Mouse (Mus musculus): ENCODE data around the gene Spata25.
"Not testable (repeated sequence)": the region's sequence is repeated elsewhere in the genome, so short reads cannot be mapped to it uniquely, and the experiment has no call there.

Gene Spata25

DNA sequence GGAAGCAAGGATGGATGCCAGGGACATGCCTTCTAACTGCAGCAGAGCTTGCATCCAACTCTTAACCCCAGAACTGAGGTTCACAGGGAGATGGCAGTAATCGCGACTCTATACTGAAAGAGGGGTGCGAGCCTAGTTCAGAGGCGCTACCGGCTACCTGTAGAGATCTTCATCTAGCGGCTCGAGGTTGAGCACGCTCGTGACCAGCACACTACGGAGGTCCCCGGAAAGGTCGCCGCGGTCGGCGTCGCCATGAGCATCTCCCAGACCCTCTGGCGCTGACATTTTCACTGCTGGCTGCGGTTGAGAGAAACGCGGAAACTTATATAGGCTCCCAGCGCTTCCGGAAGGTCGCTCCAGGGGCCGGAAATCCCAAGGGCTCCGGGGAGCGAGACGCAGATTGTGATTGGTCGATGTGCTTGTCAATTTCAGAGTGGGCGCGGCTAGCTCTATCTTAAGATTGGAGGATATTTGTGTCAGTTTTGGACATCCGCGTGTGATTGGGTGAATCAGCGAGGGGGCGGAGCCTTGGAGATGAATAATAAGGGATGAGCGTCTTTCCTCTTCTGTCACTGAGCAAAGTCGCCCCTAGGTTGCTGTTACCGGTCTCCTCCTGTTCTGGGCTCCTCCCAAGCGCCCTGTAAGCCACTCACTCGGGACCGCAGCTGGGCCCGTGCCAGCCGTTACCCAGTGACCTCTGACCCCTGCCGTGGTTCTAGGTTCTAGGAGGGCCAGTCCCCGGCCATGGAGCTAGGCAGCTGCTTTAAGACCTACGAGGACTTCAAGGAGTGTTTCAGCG, 23.6 kb downstream of the Spata25 start, which contains the start of the genes Acot8 and Zswim3:
TSS of gene Acot8 (minus strand) at position 350 of the 799 bp plus-strand sequence.
TSS of gene Zswim3 (plus strand) at position 566 of the 799 bp plus-strand sequence.
- peak; percentile 98 for DNase-seq

DNA sequence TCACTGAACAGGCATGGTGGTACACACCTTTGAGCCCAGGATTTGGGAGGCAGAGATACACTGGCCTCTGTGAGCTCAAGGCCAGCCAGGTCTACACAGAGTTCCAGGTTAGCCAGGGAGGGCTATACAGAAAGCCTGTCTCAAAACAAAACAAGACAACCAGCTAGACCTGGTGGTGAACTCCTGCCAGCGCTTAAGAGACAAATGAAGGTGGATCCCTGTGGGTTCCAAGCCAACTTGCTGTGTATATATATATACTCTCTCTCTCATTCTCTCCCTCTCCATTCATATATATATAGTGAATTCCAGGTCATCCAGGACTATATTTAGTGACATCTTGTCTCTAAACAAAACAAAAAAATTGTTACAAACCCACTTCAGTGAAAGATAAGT, 24.4 kb downstream of the Spata25 start:
- DNase-seq = no peak

DNA sequence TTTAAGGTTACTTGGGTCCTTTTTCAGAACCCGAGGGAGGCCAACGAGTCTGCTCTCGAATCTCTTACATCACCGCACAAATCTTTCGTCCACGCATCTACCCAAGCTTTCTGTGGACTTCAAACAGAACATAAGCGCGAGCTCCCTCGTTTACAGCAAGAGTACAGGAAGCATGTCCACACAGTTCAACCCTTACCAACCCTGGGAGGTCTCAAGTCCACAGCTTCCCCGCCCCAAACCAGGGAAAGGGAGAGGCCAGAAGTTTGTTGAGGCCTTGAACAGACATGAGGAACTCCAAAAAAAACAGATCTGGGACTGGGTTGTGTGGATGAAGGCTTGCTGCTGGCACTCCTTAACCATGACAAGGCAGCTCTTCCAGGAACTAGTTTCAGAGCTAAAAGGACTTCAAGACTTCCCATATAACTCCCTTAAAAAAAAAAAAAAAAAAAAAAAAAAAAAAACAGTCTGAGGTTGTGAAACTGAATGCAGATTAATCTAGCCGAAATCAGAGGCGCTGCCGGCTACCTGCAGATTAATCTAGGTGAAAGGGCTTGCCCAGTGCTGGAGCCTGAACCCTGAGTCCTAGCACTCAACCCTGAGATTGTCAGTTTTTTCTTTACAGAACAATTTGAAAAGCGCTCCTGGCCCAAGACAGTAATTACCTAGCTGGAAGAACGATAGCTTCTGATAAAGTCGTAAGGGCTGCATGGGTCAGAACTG, 25.0 kb downstream of the Spata25 start:
- DNase-seq = no peak

DNA sequence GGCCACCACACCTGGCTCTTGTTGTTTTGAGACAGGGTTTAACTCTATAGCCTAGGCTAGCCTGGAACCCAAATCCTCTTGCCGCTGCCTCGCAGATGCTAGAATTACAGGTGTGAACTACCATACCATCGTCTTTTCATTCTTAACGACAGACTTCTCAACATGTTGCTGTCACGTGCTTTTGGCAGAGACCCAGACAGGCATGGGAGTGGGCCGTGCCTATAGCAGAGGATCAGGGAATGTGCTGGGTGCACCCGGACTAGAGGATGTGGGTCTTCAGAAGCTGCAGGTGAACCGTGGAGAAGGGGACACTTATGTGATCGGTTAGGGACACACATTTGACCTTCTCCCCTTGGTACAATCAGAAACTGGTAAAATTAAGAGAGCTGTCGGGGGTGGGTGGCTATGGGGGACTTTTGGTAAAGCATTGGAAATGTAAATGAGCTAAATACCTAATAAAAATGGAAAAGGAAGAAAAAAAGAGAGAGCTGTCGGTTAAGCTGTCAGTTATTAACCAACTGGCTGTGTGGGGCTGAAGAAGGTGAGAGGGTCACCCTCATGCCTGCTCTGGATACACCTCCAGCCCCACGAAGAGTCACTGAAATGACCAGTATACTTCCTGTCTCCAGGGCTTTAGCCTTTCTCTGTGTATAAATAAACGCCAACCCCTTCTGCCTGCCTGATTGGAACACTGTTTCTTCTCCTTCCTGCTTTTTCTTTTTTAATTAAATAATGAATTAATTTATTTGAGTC, 27.9 kb downstream of the Spata25 start:
- no peak for DNase-seq

DNA sequence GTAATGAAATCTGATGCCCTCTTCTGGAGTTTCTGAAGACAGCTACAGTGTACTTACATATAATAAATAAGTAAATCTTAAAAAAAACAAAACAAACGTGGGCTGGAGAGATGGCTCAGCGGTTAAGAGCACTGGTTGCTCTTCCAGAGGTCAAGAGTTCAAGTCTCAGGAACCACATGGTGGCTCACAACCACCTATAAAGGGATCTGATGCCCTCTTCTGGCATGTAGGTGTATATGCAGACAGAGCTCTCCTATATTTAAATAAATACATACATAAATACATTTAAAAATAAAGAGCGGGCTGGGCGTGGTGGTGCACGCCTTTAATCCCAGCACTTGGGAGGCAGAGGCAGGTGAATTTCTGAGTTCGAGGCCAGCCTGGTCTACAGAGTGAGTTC, 29.8 kb downstream of the Spata25 start:
- DNase-seq = not testable (repeated sequence)

DNA sequence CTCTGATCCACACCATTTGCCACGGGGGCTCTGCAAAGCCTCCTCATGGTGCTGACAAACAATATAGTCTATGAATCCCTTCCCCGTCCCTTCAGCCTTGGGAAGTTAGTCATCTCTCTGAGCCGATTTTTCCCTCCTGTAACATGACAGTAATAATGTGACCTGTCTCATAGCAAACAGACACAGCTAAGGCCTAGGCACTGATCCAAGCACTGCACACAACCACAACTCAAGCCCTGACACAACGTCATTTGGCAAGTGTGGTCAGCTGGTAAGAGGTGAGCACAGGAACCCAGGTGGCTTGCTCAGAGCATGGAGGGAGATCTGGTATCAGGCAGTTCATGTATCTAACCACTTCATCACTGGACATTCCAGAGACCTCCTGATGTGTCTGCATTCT, 32.5 kb downstream of the Spata25 start:
- no peak for DNase-seq

DNA sequence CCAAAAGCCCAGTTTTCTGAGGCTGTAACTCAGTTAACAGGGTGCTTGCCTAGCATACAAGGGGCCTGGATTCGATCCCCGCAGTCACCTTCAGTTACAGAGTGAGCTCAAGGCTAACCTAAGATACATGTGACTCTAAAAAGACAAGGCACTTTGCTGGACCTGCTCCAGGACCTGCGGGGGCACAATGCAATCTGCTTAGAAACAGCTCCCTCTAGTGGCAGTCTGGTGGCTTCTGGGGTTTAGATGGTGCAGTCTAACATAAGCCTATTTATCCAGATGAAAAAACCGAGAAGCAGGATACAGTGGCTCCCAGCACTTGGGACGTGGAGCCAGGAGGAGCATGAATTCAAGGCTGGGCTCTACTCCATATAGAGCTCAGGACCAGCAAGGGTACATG, 34.0 kb downstream of the Spata25 start:
- DNase-seq = peak; percentile 80

DNA sequence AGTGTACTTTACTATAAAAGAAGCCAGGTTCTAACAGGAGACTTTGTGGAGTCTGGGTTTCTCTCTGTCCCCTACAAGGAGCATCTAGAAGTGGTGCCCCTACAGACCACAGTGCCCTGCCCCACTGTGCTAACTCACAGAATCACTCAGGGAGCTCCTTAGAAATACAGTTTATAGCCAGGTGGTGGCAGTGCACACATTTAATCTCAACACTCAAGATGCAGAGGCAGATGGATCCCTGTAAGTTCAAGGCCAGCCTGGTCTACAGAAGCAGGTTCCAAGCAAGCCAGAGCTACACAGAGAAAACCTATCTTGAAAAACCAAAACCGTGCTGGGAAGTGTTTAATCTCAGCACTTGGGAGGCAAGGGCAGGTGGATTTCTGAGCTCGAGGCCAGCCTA, 34.6 kb downstream of the Spata25 start:
- DNase-seq = no peak

DNA sequence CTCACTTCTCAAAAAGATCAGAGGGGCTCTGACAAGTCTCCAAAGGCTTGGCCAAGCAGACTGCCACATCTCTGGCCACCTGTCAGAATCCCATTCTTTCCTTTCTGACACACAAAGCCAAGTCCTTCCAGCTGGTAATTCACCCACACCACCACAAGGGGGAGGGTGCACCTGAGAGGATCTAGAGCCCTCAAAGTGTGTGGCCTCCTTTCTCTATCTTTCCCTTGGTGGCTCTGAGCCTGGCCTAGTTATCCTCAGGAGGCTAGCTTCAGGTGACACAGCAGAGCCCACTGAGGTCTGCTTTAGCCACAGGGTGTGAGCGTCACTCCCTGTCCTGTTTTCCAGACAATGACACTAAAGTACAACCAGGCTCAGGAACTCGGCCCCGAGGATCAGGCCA, 35.1 kb downstream of the Spata25 start:
- peak; percentile 81 for DNase-seq

DNA sequence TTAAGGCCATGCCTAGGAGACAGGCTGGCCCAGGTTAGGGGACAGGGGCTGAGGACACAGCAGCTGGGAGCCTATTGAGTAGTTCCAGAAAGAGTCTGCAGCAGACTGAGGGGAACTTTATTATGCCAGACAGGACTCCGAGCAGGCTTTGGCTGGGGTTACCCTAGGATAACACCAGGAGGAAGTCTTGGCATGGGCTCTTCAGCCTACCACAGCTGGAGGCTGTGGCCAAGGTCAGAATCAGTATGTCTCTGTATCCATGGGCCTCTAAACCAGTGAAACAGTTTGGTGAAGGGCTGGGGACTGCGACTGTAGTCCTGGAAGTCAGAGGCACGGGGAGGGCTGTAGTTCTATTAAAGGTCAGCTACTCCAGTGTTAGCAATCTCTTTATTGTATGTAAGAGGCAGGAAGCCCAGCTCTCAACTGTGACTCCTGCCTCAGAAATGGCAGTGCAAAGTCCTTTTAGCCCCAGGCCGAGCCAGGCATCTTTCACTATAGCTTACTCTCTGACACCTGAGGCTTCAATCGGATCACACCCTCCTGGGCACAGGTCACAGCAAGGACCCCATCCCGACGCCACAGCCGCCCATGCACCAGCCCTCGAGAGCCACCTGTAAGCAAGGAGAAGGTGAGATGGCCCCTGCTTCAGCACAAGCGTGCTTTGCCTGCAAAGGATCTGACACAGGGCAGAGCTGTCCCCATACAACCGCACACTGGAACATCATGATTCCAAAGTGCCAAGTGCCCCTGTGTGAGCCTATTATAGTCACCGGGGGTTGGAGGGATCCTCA, 35.7 kb downstream of the Spata25 start:
- DNase-seq = no peak

DNA sequence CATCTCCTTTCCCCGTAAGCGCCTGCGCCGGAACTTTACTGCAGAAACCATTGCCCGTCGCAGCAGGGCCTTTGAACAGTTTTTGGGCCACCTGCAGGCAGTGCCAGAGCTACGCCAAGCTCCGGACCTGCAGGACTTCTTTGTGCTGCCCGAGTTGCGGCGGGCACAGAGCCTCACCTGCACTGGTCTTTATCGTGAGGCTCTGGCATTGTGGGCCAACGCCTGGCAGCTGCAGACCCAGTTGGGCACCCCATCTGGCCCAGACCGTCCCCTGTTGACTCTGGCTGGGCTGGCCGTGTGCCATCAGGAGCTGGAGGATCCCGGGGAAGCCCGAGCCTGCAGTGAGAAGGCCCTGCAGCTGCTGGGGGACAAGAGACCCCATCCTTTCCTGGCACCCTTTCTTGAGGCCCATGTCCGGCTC, 36.5 kb downstream of the Spata25 start:
- no peak for DNase-seq

DNA sequence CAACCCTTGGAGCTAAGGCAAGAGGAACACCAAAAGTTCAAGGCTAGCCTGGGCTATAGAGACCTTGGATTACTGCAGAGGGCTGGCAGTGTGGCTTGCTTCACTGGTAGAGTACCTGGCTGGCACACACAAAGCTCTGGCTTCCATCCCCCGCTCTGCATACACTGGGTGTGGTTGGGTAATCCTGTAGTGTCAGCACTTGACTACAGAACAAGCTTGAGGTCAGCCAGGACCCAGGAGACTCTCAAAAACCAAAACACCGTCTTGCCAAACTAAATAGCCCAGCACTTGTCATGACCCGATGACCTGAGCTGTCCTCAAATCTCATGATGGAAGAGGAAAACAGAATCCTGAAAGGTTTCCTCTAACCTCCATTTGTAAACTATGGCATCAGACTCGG, 37.9 kb downstream of the Spata25 start:
- DNase-seq = no peak

DNA sequence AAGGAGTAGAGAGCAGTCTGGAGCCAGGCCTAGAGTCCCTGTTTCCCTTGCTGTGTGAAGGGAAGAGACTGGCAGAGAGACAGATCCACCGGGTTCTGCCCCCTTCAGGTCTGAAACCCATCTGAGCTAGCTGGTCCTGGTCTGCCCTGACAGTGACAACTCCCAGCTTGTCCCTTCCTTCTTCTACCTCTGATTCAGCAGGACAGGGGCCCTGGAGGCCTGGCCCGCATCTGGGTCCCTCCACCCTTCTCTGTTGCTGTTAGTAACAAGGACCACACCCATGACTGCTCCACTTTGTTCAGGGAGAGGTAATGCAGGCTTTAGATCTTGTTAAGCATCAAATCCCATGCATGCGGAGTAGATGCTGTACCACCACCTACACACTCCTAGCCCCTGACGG, 39.9 kb downstream of the Spata25 start:
- no peak for DNase-seq

DNA sequence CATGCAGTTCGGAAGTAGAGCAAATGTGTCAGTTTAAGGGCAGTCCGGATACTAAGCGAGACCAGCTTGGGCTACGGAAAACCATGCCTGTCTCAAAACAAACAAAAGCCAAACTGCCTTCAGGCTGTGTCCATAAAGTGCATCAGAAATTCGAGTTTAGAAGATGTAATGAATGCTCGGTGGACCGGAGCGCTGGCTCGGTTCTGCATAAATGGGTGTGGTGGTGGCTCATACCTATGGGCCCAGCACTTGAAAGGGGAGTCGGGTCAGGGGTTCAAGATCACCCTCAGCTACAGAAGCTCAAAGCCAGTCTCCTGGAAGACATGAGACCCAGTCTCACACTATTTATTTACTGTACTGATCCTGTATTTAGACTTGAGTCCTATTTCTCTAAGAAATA, 40.6 kb downstream of the Spata25 start:
- no peak for DNase-seq

DNA sequence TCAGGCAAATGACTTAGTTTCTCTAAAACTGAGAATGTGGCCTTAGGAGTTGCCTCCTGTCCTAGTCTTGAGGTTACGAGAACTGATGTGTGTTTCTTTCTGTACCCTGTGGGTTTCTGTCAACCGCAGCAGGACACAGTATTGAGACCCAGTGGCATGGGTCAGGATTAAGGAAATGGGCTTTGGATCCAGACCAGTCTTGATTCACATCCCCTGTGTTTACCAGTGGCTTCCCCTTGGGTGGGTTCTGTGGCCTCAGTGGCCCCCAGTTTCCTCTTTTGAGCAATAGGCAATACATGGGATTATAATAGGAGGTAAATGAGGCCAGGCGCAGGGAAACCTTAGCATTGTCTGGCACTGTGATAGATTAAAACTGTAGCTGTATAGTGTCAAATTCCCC, 41.3 kb downstream of the Spata25 start:
- DNase-seq = no peak

DNA sequence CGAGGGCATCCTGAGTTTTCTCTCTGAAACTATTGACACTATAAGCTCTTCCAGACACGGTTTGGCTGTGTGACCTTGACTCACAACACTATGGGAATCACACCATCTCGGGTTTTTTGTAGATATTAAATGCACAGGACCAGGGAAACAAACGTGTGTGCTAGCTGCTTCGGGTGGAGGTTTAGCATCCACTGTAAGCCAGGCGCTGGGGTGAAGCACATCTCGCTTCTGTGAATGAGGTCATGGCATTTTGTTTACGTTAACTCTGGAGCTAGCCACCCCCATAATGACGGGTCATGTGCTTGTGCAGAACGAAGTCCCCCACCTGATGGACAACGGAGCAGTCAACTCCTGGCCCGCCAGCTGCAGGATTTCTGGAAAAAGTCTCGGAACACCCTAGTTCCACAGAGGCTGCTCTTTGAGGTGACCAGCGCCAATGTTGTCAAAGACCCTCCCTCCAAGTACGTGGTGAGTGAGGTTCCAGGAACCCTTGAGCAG, 41.9 kb downstream of the Spata25 start:
- no peak for DNase-seq

DNA sequence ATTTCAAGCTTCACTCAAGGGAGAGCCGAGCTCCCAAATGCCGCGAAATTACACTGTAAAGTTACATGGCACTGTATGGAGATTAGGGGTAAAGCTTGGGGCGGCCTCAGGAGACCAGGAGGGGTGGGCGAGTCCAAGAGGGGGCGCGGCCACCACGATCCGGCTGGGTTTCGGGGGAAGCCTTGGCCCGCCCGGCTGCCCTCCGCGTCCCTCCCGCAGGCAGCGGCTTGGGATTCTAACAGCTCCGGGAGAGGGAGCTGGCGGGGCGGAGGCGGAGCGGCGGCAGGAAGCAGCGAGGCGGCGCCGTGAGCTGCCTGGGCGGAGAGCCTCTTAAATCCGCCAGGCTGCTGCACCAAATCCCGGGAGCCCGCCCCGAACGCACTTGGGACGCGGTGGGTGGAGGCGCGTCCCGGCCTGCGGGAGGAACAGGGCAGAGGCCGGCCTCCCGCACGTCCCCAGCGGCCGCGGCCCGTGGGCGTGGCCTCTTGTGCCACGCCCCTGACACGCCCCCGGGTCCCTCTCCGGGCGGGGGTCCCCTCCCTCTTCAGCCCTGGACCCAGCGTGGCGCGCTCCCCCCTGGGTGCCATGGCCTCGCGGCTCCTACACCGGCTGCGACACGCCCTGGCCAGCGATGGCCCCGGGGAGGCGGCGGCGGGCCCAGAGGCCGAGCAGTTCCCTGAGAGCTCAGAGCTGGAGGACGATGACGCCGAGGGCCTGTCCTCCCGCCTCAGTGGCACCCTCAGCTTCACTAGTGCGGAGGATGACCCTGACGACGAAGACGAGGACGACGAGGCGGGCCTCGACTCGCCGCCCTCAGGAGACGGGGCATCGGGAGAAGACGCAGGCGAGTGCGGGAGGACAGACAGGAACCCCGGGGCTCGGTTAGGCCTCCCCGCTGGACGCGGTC, 42.6 kb downstream of the Spata25 start, which contains the start of gene Snx21:
TSS of gene Snx21 (plus strand) at position 343 of the 907 bp plus-strand sequence.
- DNase-seq = peak; percentile 78

DNA sequence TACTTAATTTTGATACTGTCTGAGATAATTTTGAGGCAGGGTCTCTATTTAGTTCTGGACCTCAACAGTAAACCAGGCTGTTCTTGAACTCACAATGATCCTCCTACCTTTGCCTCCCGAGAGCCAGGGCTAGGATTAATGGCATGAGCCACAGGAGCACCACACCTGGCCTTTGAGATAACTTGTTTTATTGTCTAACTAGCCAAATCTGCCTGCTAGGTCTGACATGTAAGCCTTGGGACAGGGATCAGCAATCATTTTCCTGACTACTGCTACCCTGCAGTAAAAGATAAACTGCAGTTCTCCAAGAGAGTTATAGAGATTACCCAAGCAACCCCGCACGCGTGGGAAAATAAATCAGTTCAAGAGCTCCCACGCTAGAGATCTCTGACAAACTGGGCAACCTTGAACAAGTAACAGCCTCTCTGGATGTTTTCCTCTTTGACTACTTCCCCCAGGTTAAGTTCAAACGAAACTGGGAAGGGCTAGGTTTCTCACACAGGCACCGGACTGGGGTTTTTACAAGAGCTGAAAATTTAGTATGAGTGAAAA, 43.4 kb downstream of the Spata25 start:
- no peak for DNase-seq

DNA sequence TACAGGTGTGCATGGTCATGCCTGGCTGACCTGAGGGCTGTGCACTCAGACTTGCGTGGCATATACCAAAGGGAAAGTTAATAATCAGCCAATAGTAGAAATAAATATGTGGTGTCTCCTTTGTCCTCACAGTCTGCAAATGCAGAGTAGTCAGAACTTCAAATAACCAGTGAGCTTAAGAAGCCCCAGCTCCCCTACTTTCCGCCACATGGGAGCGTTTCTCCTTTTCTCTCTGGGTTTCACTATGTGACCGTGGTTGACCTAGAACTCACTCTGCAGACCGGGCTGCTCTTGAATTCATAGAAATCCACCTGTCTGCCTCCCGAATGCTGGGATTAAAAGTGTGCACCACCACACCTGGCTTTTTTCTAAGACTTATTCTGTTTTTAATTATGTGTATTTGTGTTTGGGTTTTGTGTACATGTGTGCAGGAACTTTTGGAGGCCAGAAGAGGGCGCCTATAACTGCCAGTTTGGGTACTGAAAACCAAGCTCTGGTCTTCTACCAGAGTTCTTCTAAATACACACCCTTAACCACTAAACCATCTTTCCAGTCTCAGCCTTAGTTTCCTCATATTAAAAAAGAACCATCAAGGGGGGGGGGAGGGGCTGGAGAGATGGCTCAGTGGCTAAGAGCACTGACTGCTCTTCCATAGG, 44.3 kb downstream of the Spata25 start:
- DNase-seq = no peak

DNA sequence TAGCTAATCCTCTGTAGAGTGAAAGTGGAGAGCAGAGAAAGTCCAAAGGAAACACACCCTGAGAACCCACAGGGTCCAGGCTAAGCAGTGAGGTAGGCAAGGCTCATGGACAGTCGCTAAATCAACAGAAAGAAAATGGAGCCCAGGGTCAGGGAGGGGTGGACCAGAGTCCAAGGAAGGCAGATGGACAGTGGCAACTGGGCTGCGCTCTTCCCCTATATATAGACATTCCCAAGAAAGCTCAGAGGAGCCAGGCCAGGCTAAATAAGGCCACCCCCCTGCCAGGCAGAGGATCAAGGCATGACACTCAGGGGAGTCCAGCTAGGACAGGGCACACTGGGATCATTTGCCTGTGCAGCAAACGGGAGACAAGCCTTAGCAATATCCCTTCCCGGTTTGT, 46.5 kb downstream of the Spata25 start:
- DNase-seq = no peak

All from thymus, postnatal 4 days (tissue).